Mouse (Mus musculus): ENCODE measurements around the gene Sf3a1. TPM values are rescaled to one million over a fixed set of nuclear protein-coding genes. Genes with fewer than 3 reads are reported as not detected.
"Not testable (repeated sequence)": the region's sequence is repeated elsewhere in the genome, so short reads cannot be mapped to it uniquely, and the experiment has no call there.

Sf3a1 gene
- polyA plus RNA-seq, 1 experiment, result 24.7 TPM

- H3K27ac ChIP-seq (ENCODE audit: insufficient read depth, low read depth, low read length), result no peak within 1 kb of the TSS
- no peak within 1 kb of the TSS for H3K4me3 ChIP-seq (ENCODE audit: low read depth, low read length)
- WGBS, result 71% methylated on average over 10 of the region's 10 CpGs
These were observed 37.2 kb upstream of the Sf3a1 start, which contains the start of gene Sec14l2 for GRCm38 (mm10) chr11:4122742-4123579. TSS of gene Sec14l2 (minus strand) at chr11:4123415.

DNA sequence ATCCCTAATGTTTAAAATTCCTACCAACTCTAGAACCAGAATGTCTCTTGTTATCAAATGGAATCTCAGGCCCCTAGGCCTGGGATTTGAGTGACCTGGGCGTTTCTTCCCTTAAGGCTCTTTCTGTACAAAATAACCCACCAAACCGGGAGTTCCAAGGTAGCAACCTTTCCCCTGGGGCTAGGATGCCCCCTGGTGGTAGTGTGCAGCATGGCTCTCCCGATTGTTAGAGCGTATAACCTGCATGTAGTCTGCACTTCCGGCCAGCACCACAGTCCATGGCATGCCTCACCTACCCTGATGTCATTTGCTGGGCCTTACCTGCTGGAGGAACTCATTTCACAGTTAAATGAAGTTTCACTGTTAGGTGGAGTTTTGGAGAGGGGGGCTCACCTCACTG is 36.2 kb upstream of the Sf3a1 start:
- H3K36me3 ChIP-seq (ENCODE audit: control insufficient read depth, insufficient read depth, low read length), result no peaks in the 10 kb centered on the region
- 49% methylated on average over 5 of the region's 5 CpGs for WGBS
- TF ChIP-seq POLR2A (IDR thresholded peaks at IDR 0.05; ENCODE audit: low read depth, low read length) (no peak), CTCF (IDR thresholded peaks at IDR 0.05; ENCODE audit: extremely low read depth, insufficient read length, insufficient replicate concordance, low read depth, low read length) (peak; percentile 86; the same call in 1 of the 2 replicates)
- H3K4me1 ChIP-seq (ENCODE audit: control insufficient read depth, insufficient read depth, insufficient read length, low read length), result peaks cover 4% of the 10 kb centered on the region; the same call in 1 of the 2 replicates
- H3K27me3 ChIP-seq (ENCODE audit: control insufficient read depth, insufficient read depth, low read length), result no peaks in the 10 kb centered on the region
- no peak overlapping the region for H3K27ac ChIP-seq (ENCODE audit: insufficient read depth, low read depth, low read length)
- no peak overlapping the region for H3K4me3 ChIP-seq (ENCODE audit: low read depth, low read length)

More at GRCm38 (mm10) chr11:4122742-4123579, 37.2 kb upstream of the Sf3a1 start, which contains the start of gene Sec14l2:
- Histone ChIP-seq H3K36me3 (ENCODE audit: control insufficient read depth, insufficient read depth, low read length) (no peaks in the 10 kb centered on the region), H3K27me3 (ENCODE audit: control insufficient read depth, insufficient read depth, low read length) (no peaks in the 10 kb centered on the region), H3K4me1 (ENCODE audit: control insufficient read depth, insufficient read depth, insufficient read length, low read length) (peaks cover 8% of the 10 kb centered on the region; the same call in 1 of the 2 replicates)
- TF ChIP-seq CTCF (IDR thresholded peaks at IDR 0.05; ENCODE audit: extremely low read depth, insufficient read length, insufficient replicate concordance, low read depth, low read length), result no peak
- TF ChIP-seq POLR2A (IDR thresholded peaks at IDR 0.05; ENCODE audit: low read depth, low read length), result no peak

DNA sequence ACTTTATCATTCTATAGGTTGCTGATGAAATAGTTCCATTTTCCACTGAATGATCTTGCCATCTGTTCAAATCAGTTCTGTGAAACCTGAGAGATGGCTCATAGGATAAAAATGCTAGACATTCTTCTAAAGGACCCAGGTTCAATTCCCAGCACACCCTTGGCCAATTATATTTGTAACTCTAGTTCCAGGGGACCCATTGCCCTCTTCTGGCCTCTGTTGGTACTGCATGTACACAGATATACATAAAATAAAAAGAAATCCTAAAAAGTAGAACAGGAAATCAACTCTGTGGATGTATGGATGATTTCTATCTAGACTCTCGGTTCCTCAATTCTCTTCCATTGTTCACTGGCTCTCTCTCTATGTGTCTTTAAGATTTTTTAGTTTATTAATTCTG is 33.1 kb upstream of the Sf3a1 start:
- Histone ChIP-seq H3K4me3 (ENCODE audit: low read depth, low read length) (no peak overlapping the region), H3K27ac (ENCODE audit: insufficient read depth, low read depth, low read length) (no peak overlapping the region), H3K36me3 (ENCODE audit: control insufficient read depth, insufficient read depth, low read length) (no peaks in the 10 kb centered on the region), H3K4me1 (ENCODE audit: control insufficient read depth, insufficient read depth, insufficient read length, low read length) (peaks cover 2% of the 10 kb centered on the region; the same call in 1 of the 2 replicates), H3K27me3 (ENCODE audit: control insufficient read depth, insufficient read depth, low read length) (no peaks in the 10 kb centered on the region)
- TF ChIP-seq POLR2A (IDR thresholded peaks at IDR 0.05; ENCODE audit: low read depth, low read length), result no peak
- no peak for TF ChIP-seq CTCF (IDR thresholded peaks at IDR 0.05; ENCODE audit: extremely low read depth, insufficient read length, insufficient replicate concordance, low read depth, low read length)
- 87% methylated on average over 1 of the region's 1 CpGs for WGBS

DNA sequence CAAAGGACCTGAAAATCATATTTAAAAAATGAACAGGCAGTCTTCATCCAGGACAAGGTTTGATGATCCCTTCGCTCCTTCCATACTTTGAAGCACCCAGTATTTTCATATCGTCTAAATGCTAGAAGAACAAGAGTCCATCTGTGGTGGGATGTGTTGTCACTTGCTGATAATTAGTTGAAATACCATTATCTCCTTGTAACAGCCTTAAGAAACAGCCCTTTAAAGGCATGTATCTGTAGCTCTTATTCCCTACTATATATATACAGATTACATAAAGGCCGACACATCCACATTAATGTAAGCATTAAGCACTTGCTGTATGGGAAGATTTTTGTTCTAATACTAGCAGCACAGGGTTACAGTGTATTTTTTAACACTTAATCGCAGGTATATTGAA is 31.7 kb upstream of the Sf3a1 start:
- H3K36me3 ChIP-seq (ENCODE audit: control insufficient read depth, insufficient read depth, low read length); H3K27ac ChIP-seq (ENCODE audit: insufficient read depth, low read depth, low read length); H3K4me1 ChIP-seq (ENCODE audit: control insufficient read depth, insufficient read depth, insufficient read length, low read length); H3K27me3 ChIP-seq (ENCODE audit: control insufficient read depth, insufficient read depth, low read length); H3K4me3 ChIP-seq (ENCODE audit: low read depth, low read length): not testable (repeated sequence)
- 93% methylated on average over 4 of the region's 4 CpGs for whole genome bisulfite sequencing

DNA sequence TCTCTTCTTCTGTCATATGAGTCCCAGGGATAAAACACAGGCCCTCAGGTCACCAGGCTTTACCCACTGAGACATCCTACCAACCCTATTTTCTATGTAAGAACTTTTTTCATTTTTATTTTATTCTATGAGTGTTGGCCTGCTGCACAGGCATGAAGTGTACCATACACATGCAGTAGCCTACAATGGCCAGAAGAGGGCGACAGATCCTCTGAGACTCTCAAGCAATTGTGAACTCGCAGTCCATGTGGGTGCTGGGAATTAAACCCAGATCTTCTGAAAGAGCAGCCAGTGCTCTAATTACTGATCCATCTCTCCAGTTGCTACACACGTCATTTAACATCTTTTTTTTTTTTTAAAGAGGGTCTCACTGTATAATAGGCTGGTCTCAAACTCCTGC is 26.7 kb upstream of the Sf3a1 start:
- no peaks in the 10 kb centered on the region for H3K36me3 ChIP-seq (ENCODE audit: control insufficient read depth, insufficient read depth, low read length)
- no peak overlapping the region for H3K4me3 ChIP-seq (ENCODE audit: low read depth, low read length)
- peaks cover 2% of the 10 kb centered on the region; the same call in 1 of the 2 replicates for H3K4me1 ChIP-seq (ENCODE audit: control insufficient read depth, insufficient read depth, insufficient read length, low read length)
- WGBS, result 72% methylated on average over 3 of the region's 3 CpGs
- TF ChIP-seq POLR2A (IDR thresholded peaks at IDR 0.05; ENCODE audit: low read depth, low read length), result no peak
- peak; percentile 61; the same call in 1 of the 2 replicates for TF ChIP-seq CTCF (IDR thresholded peaks at IDR 0.05; ENCODE audit: extremely low read depth, insufficient read length, insufficient replicate concordance, low read depth, low read length)
- H3K27me3 ChIP-seq (ENCODE audit: control insufficient read depth, insufficient read depth, low read length), result no peaks in the 10 kb centered on the region
- no peak overlapping the region for H3K27ac ChIP-seq (ENCODE audit: insufficient read depth, low read depth, low read length)

GRCm38 (mm10) chr11:4134400-4134799 is 25.8 kb upstream of the Sf3a1 start:
- H3K4me3 ChIP-seq (ENCODE audit: low read depth, low read length), result no peak overlapping the region
- H3K27me3 ChIP-seq (ENCODE audit: control insufficient read depth, insufficient read depth, low read length), result no peaks in the 10 kb centered on the region
- peaks cover 2% of the 10 kb centered on the region; the same call in 1 of the 2 replicates for H3K4me1 ChIP-seq (ENCODE audit: control insufficient read depth, insufficient read depth, insufficient read length, low read length)
- H3K36me3 ChIP-seq (ENCODE audit: control insufficient read depth, insufficient read depth, low read length), result peaks cover 1% of the 10 kb centered on the region; the same call in 1 of the 2 replicates
- H3K27ac ChIP-seq (ENCODE audit: insufficient read depth, low read depth, low read length), result no peak overlapping the region
- WGBS, result 59% methylated on average over 6 of the region's 6 CpGs
- no peak for TF ChIP-seq POLR2A (IDR thresholded peaks at IDR 0.05; ENCODE audit: low read depth, low read length)

GRCm38 (mm10) chr11:4134986-4135935 is 24.9 kb upstream of the Sf3a1 start, which contains the start of gene Rnf215:
TSS of gene Rnf215 (plus strand) at chr11:4135202.
- TF ChIP-seq CTCF (IDR thresholded peaks at IDR 0.05; ENCODE audit: extremely low read depth, insufficient read length, insufficient replicate concordance, low read depth, low read length) (peak; percentile 90), POLR2A (IDR thresholded peaks at IDR 0.05; ENCODE audit: low read depth, low read length) (peak; percentile 86)
- Histone ChIP-seq H3K36me3 (ENCODE audit: control insufficient read depth, insufficient read depth, low read length) (peaks cover 8% of the 10 kb centered on the region), H3K4me3 (ENCODE audit: low read depth, low read length) (peak within 1 kb of the TSS; percentile 92), H3K4me1 (ENCODE audit: control insufficient read depth, insufficient read depth, insufficient read length, low read length) (peaks cover 2% of the 10 kb centered on the region; the same call in 1 of the 2 replicates), H3K27me3 (ENCODE audit: control insufficient read depth, insufficient read depth, low read length) (no peaks in the 10 kb centered on the region), H3K27ac (ENCODE audit: insufficient read depth, low read depth, low read length) (peak within 1 kb of the TSS; percentile 82)
- 1% methylated on average over 66 of the region's 66 CpGs for WGBS

Data from small intestine, adult 2 months (tissue).